Mouse (Mus musculus) kidney, embryonic 16.5 days (tissue): ENCODE measurements around the gene Sugct. TPM values are rescaled to one million over a fixed set of nuclear protein-coding genes. Genes with fewer than 3 reads are reported as not detected.

Experiments used
- ATAC-seq: fragments of 200-750 bp; cut with Nextera tagmentation; 2 replicates; pipeline ENCODE4 v1.8.0; 2017; ENCODE audit warnings: moderate TSS enrichment; ENCODE audit not compliant: low FRiP score, low TSS enrichment
- H3K27ac ChIP-seq: fragments of 300-500 bp; sonication (generic); 2 replicates; pipeline ENCODE4 v1.5.1; 2014; ENCODE audit warnings: low read length
- H3K27me3 ChIP-seq: fragments of 300-500 bp; sonication (generic); 2 replicates; pipeline ENCODE4 v1.6.1; 2014; ENCODE audit warnings: low read length, control low read depth, mixed read lengths; ENCODE audit not compliant: insufficient read depth
- H3K36me3 ChIP-seq: fragments of 300-500 bp; sonication (generic); 2 replicates; pipeline ENCODE4 v1.6.1; 2014; ENCODE audit warnings: low read length, control low read depth, mixed read lengths; ENCODE audit not compliant: insufficient read depth
- H3K4me1 ChIP-seq: fragments of 300-500 bp; sonication (generic); 2 replicates; pipeline ENCODE4 v1.6.1; 2014; ENCODE audit warnings: low read length, control low read depth, mixed read lengths; ENCODE audit not compliant: insufficient read depth
- H3K4me2 ChIP-seq: fragments of 300-500 bp; sonication (generic); replicated peaks from 2 replicates; pipeline ENCODE4 v1.6.1; 2014; ENCODE audit warnings: low read depth, low read length
- H3K4me3 ChIP-seq: fragments of 300-500 bp; sonication (generic); 2 replicates; pipeline ENCODE4 v1.5.1; 2014; ENCODE audit warnings: mild to moderate bottlenecking, low read length
- H3K9ac ChIP-seq: fragments of 300-500 bp; sonication (generic); replicated peaks from 2 replicates; pipeline ENCODE4 v1.6.1; 2014; ENCODE audit warnings: low read length
- H3K9me3 ChIP-seq: fragments of 300-500 bp; sonication (generic); 2 replicates; pipeline ENCODE4 v1.6.1; 2016; ENCODE audit warnings: low read length, control low read depth
- WGBS: fragments of 180-500 bp; shearing (Covaris S2); extraction: QIAGEN DNeasy Blood & Tissue Kit; methylation state at CpG from one replicate; pipeline ENCODE4 v1.1.7; 2014; 5-methylcytosine and 5-hydroxymethylcytosine counted together
- polyA plus RNA-seq: library from polyadenylated mRNA; unstranded; fragments of >200 nt; fragmentation: Nextera tagmentation; extraction: Ambion mirVana; gene quantifications from 2 replicates; pipeline ENCODE4 v1.2.1, GENCODE M21; 2015

The Sugct gene
- polyA plus RNA-seq, 1 experiment from 2014 or later, result 17.5 TPM

- Histone ChIP-seq H3K36me3 (no peaks in the 10 kb centered on the region), H3K9me3 (no peaks in the 10 kb centered on the region), H3K4me3 (no peak overlapping the region), H3K4me2 (no peak overlapping the region), H3K27me3 (no peaks in the 10 kb centered on the region), H3K4me1 (0 out of 2 replicates have a peak, but pooled peaks cover 8% of the 10 kb centered on the region), H3K27ac (no peak overlapping the region), H3K9ac (no peak overlapping the region)
- WGBS, result 33% methylated on average over 6 of the region's 6 CpGs
- no peak for ATAC-seq
Measured at GRCm38 (mm10) chr13:17084946-17085852, 610.2 kb downstream of the Sugct start.

- WGBS, result 76% methylated on average over 2 of the region's 2 CpGs
- Histone ChIP-seq H3K9ac (no peak overlapping the region), H3K4me2 (no peak overlapping the region), H3K27me3 (no peaks in the 10 kb centered on the region), H3K4me3 (no peak overlapping the region), H3K27ac (no peak overlapping the region), H3K9me3 (no peaks in the 10 kb centered on the region), H3K36me3 (no peaks in the 10 kb centered on the region), H3K4me1 (0 out of 2 replicates have a peak, but pooled peaks cover 8% of the 10 kb centered on the region)
- no peak for ATAC-seq
Measured at GRCm38 (mm10) chr13:17081618-17082017, 613.7 kb downstream of the Sugct start.

DNA sequence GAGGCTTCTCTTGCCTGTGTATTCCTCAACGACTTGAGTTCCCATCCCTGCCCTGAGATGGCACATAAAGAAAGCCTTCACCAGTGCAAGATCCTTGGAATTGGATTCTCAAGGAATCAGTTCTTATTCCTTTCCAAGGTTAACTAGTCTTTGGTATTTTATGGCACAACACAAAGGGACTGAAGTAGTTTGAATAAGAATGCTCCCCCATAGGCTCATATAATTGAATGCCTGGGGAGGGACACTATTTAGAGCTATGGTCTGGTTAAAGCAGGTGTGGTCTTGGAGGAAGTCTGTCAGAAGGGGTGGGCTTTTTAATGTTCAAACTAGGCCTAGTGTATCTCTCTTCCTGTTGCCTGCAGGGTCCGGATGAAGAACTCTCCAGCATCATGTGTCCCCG is 629.8 kb downstream of the Sugct start:
- Histone ChIP-seq H3K9ac (no peak overlapping the region), H3K27ac (no peak overlapping the region), H3K9me3 (no peaks in the 10 kb centered on the region), H3K4me2 (no peak overlapping the region), H3K4me3 (no peak overlapping the region), H3K4me1 (no peaks in the 10 kb centered on the region), H3K36me3 (no peaks in the 10 kb centered on the region), H3K27me3 (no peaks in the 10 kb centered on the region)
- WGBS, result 77% methylated on average over 3 of the region's 3 CpGs
- no peak for ATAC-seq

GRCm38 (mm10) chr13:17056650-17057049 is 638.7 kb downstream of the Sugct start:
- Histone ChIP-seq H3K4me1 (no peaks in the 10 kb centered on the region), H3K9ac (no peak overlapping the region), H3K27ac (no peak overlapping the region), H3K36me3 (no peaks in the 10 kb centered on the region), H3K4me2 (no peak overlapping the region), H3K9me3 (no peaks in the 10 kb centered on the region), H3K27me3 (no peaks in the 10 kb centered on the region), H3K4me3 (no peak overlapping the region)
- ATAC-seq, result no peak
- WGBS, result 96% methylated on average over 2 of the region's 2 CpGs

DNA sequence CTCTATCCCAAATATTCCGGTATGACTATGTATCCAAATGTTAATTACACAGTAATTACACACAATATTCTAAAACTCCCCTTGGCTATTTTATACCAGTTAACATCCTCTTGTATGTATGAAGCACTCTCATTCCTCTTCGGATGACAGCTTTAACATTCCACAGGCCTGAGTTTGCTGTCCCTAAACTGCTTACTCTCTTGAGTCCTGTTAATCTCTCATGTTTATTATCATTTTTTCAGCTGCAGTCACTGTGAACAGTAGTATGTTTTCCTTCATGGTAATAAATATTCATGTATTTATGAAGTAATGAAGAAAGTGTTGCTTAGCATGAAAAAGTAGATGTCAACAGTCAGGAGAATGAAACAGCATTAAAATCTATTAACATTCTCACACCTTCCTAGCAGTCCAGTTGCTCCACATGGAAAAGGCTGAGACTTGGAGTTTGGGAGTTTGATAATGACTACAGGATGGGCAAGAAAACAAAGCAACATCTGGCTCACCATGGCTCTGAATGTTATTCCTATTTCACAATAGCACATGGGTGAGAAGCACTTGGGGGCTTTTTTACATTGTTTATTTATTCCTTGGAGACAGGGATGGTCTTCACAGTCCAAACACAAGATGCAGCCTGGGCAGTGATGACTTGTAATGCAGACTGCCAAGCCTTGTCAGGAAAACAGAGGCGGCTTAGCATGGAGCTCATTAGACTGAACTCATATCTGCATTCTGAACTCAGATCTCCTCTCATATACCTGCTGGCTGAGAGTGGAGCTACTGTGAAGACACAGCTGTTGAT is 651.7 kb downstream of the Sugct start:
- H3K9ac ChIP-seq, result no peak overlapping the region
- H3K4me1 ChIP-seq, result no peaks in the 10 kb centered on the region
- no peak overlapping the region for H3K4me3 ChIP-seq
- H3K27ac ChIP-seq, result no peak overlapping the region
- H3K4me2 ChIP-seq, result no peak overlapping the region
- H3K36me3 ChIP-seq, result no peaks in the 10 kb centered on the region
- no peak for ATAC-seq
- no peaks in the 10 kb centered on the region for H3K27me3 ChIP-seq
- WGBS, result 77% methylated on average over 3 of the region's 3 CpGs
- H3K9me3 ChIP-seq, result no peaks in the 10 kb centered on the region

- H3K4me2 ChIP-seq, result no peak overlapping the region
- 59% methylated on average over 2 of the region's 2 CpGs for WGBS
- 0 out of 2 replicates have a peak, but pooled peaks cover 5% of the 10 kb centered on the region for H3K4me1 ChIP-seq
- no peaks in the 10 kb centered on the region for H3K27me3 ChIP-seq
- ATAC-seq, result no peak
- H3K9ac ChIP-seq, result no peak overlapping the region
- no peak overlapping the region for H3K27ac ChIP-seq
- no peaks in the 10 kb centered on the region for H3K9me3 ChIP-seq
- no peak overlapping the region for H3K4me3 ChIP-seq
- no peaks in the 10 kb centered on the region for H3K36me3 ChIP-seq
Measured at GRCm38 (mm10) chr13:17042332-17042731, 653.0 kb downstream of the Sugct start.

GRCm38 (mm10) chr13:17039727-17040126 is 655.6 kb downstream of the Sugct start:
- WGBS, result 79% methylated on average over 2 of the region's 2 CpGs
- Histone ChIP-seq H3K27ac (no peak overlapping the region), H3K9ac (no peak overlapping the region), H3K4me2 (no peak overlapping the region), H3K27me3 (no peaks in the 10 kb centered on the region), H3K36me3 (no peaks in the 10 kb centered on the region), H3K9me3 (no peaks in the 10 kb centered on the region), H3K4me1 (0 out of 2 replicates have a peak, but pooled peaks cover 5% of the 10 kb centered on the region), H3K4me3 (no peak overlapping the region)
- no peak for ATAC-seq

GRCm38 (mm10) chr13:17038341-17038740 is 657.0 kb downstream of the Sugct start:
- H3K36me3 ChIP-seq, result no peaks in the 10 kb centered on the region
- no peak for ATAC-seq
- H3K27me3 ChIP-seq, result no peaks in the 10 kb centered on the region
- H3K4me1 ChIP-seq, result 0 out of 2 replicates have a peak, but pooled peaks cover 5% of the 10 kb centered on the region
- no peak overlapping the region for H3K4me2 ChIP-seq
- no peak overlapping the region for H3K4me3 ChIP-seq
- no peak overlapping the region for H3K9ac ChIP-seq
- 75% methylated on average over 4 of the region's 4 CpGs for WGBS
- H3K27ac ChIP-seq, result no peak overlapping the region
- no peaks in the 10 kb centered on the region for H3K9me3 ChIP-seq

DNA sequence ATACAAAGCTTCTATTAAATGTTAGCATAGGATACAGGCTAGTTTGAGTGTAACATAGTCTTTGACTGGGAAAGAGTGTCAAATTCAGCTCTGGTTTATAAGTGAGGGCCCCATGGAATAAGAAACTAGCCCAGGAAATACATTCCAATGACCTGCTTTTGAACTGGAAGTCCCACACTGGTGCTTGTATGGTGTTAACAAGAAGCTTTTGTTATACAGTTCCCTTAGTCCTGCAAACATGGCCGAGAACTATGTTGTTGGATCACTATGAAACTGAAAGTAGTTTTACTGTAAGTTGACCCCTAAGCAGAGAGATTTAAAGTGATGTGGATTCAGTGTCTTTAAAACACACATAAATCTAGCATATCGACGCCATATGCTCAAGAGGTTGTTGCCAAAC is 657.5 kb downstream of the Sugct start:
- Histone ChIP-seq H3K4me1 (0 out of 2 replicates have a peak, but pooled peaks cover 5% of the 10 kb centered on the region), H3K9ac (no peak overlapping the region), H3K36me3 (no peaks in the 10 kb centered on the region), H3K27me3 (no peaks in the 10 kb centered on the region), H3K4me2 (no peak overlapping the region), H3K9me3 (no peaks in the 10 kb centered on the region), H3K27ac (no peak overlapping the region), H3K4me3 (no peak overlapping the region)
- WGBS, result 64% methylated on average over 3 of the region's 3 CpGs
- ATAC-seq, result no peak
